Mouse (Mus musculus): ENCODE measurements around the gene Cdc25b.

Cdc25b gene

GRCm38 (mm10) chr2:131186771-131187601 is at the start of gene Cdc25b, which contains the start of gene Spef1:
Gene Cdc25b (plus strand): TSS chr2:131186949.
Gene Spef1 (minus strand): TSS chr2:131187282.
- peak; percentile 86 for DNase-seq (ENCODE audit: low read depth)

- DNase-seq (ENCODE audit: low read depth), result no peak
Measured at GRCm38 (mm10) chr2:131138296-131138695, 48.5 kb upstream of the Cdc25b start.

GRCm38 (mm10) chr2:131138760-131139159 is 48.0 kb upstream of the Cdc25b start:
- no peak for DNase-seq (ENCODE audit: low read depth)

DNA sequence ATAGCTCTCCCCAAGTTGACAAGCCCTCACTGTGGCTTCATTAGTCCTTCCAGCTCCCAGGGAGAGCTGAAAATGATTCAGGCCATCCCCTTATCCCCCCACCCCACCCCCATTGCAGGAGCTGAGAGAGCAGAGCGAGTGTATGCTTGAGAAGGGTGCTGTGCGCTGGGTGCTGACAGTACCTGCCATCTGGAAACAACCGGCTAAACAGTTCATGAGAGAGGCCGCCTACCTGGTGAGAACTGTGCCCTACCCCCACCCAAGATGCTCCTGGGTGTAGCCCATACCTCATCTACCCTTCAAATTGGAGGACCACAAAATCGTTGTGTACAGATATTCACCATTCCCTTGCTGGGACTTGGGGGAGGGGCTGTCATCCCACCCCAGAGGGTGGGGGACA is 47.5 kb upstream of the Cdc25b start:
- no peak for DNase-seq (ENCODE audit: low read depth)

DNA sequence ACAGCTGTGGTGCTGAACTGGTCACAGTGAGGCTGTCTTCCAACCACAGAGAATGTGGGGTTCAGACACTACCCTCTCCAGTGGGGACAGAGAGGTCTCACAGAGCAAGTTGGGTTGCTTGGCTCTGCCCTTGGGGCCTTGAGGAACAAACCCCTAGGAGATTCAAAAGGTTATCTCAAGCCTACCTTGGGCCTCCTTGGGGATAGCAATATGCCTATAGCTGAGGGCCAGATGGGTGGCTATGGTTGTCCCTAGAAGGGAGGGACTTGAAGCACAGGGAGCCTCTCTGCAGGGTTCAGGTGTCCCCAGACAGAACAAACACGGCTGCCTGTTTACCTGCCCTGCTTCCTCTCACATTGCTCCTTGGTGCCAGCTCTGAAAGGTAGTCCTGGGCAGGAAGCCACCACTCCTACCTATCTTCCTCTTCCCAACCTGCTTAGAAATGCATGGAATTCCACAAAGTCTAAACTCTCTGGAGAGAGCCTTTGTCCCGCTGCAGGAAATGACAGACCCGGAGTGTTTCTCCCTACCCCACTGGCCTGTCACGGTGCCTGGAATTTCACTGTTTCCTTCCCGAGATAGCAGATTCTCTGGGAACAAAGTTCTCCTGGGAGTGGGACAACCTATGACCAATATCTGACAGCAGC is 46.7 kb upstream of the Cdc25b start:
- DNase-seq (ENCODE audit: low read depth), result no peak

- DNase-seq (ENCODE audit: low read depth), result no peak
Measured at GRCm38 (mm10) chr2:131140533-131140905, 46.2 kb upstream of the Cdc25b start.

DNA sequence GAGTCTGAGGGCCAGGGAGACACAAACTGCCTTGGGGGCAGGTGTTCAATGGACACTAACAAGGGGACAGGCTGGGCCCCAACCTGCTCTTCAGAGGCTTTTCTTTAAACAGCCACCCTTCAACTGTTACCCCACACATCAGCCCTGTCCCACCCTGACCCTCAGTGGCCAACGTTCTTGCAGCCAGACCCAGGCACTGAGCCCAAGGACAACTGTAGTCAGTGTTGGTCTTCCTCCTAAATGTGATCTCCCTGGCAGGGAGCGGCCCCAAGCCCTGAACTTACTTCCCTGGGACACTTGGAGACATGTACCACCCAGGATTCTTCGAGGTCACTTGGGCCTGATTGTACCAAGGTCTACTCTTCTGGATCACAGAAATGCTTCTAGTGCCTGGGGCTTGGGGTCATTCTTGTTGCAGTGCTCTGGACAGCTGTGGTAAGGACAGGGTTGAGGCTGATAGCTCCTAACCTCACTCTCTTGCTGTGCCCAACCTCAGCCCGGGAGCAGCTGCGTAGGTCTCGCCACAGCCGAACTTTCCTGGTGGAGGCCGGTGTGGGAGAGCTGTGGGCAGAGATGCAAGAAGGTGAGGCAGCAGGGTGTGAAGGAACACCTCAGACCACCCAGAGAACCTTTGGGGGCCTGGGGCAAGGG is 45.3 kb upstream of the Cdc25b start:
- DNase-seq (ENCODE audit: low read depth), result no peak

GRCm38 (mm10) chr2:131142592-131142991 is 44.2 kb upstream of the Cdc25b start:
- peak; percentile 59 for DNase-seq (ENCODE audit: low read depth)

GRCm38 (mm10) chr2:131143007-131143780 is 43.6 kb upstream of the Cdc25b start:
- no peak for DNase-seq (ENCODE audit: low read depth)

- DNase-seq (ENCODE audit: low read depth), result no peak
Measured at GRCm38 (mm10) chr2:131145121-131145520, 41.6 kb upstream of the Cdc25b start.

DNA sequence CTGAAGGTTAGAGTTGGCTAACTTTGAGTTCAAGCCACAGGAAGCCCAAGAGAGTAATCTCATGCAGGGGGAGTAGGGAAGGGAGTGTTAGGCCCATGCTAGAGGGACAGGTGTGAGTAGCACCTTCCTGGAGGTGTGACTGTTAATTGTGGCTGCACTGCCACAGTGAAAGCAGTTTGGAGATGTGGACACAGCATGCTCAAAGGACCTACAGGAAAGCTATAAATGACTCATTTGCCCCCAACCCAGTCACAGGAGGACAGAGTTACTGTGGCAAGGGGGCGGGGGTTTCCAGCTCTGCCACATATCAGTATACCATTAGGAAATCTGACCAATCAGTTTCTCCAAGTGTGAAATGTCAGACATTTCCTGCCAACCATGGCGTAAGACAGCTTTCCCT is 41.2 kb upstream of the Cdc25b start:
- no peak for DNase-seq (ENCODE audit: low read depth)

- no peak for DNase-seq (ENCODE audit: low read depth)
Measured at GRCm38 (mm10) chr2:131146193-131147042, 40.3 kb upstream of the Cdc25b start.

- DNase-seq (ENCODE audit: low read depth), result no peak
Measured at GRCm38 (mm10) chr2:131147043-131147365, 39.7 kb upstream of the Cdc25b start.

DNA sequence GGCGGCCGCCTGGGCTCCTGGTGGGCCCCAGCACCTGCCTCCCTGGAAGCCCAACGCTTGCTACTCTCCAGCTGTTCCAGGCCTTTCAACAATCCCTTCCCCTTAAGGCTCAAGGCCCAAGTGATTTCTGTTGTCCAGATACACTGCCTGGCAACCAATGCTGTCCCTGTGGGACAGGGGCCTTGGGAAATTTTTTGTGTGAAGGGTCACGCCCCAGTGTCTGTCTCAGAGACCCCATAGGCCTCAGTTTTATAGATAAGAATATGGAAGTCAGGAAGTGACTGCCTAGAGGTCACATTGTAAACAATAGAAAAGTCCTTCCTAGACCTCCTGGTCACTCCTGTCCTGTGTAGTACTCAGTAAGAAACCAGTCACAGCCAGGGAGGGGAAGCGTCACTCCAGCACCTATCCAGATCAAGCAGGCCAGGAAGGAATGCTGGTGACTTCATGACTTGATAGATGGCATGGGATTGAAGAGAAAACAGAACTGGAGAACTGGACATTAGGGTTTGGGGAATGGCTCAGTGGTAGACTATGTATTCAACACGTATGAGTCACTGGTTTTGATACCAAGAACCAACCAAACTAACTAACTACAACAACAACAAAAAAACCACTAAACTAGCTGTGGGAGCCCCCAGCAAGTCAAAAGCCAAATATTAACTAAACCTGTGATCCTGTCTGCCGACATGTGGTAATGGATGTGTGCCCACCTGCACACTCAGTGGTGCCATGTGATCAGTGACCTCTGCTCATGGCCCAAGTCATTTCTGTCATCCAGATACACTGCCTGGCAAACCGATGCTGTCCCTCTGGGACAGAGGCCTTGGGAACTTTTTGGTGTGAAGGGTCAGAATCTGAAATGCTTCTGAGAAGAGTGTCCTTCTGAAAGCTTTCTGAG is 38.1 kb upstream of the Cdc25b start:
- DNase-seq (ENCODE audit: low read depth), result no peak

- no peak for DNase-seq (ENCODE audit: low read depth)
Measured at GRCm38 (mm10) chr2:131149254-131149578, 37.5 kb upstream of the Cdc25b start.

- no peak for DNase-seq (ENCODE audit: low read depth)
Measured at GRCm38 (mm10) chr2:131152166-131152730, 34.5 kb upstream of the Cdc25b start.

DNA sequence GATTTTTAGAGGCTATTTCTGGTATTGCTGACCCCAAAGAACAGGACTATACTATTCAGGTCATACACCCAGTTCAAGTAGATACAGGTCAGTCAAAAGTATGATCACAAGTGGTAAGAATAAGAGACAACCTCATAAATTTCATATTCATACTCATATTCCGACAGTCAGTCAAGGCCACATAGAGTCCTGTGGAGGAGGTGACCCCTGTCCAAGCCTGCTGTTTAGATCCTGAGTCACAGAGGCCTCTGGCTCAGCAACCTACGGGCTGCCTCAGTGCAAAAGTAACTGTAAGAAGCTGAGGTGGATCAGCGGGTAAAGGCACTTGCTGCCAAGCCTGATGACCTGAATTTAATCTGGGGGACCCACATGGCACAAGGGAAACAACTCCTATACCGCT is 32.7 kb upstream of the Cdc25b start:
- no peak for DNase-seq (ENCODE audit: low read depth)

DNA sequence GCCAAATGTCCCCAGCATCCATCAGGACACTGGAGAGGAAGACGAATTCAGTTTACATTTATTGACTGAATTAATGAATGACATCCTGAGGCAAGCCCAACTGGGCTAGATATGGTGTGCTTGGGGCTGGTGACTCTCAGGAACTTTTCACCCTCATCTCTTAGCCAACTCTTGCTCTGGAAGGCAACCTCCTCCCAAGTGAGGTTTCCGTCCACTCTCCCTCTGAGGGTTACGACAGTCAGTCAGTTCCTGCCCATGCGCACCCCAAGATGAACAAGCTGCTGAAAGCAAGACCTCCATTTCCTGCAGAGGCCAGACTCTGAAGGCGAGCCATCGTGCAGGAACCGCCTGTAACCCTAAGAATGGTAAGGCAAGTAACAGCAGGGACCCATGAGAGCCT is 29.8 kb upstream of the Cdc25b start:
- DNase-seq (ENCODE audit: low read depth), result no peak

DNA sequence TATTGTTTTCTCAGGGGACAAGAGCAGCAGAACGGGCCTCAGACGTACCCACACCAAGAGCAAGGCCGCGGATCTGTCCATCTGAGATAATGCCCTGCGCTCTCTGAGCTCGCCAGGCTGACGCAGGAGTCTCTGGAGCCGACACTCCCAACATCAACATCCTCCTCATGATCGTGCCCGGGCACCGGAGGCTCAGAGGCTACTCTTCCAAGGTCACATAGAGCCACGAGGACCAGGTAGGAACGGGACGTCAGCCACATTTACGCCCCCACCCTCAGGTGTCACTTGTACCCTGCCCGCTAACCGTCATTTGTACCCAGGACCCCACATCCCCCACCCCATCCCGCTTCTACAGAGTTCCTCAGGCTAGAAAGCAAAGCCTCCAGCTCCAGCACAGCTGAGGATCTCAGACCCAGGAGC is 27.2 kb upstream of the Cdc25b start:
- DNase-seq (ENCODE audit: low read depth), result no peak

- DNase-seq (ENCODE audit: low read depth), result peak; percentile 99
Measured at GRCm38 (mm10) chr2:131159938-131160581, 26.7 kb upstream of the Cdc25b start, which contains the start of gene 1700037H04Rik. Gene 1700037H04Rik (minus strand): TSS chr2:131160081.
